ENCODE assay signal across 9 mouse cellular contexts in genomic region chr7:17073904-17074615, GRCm38 (mm10). TPM values are rescaled to one million over a fixed set of nuclear protein-coding genes. Genes with fewer than 3 reads are reported as not detected.
A peak's percentile ranks its signal among the peaks of the same experiment; 100 is the strongest.
DNase-seq lines count a peak whose midpoint lies in the region; ATAC-seq and TF ChIP-seq lines count a peak whose summit lies in the region.
"Had no signal": no experiment of that assay in that cellular context is flagged by ENCODE, and none has a peak within 500 bp of the region (broad histone marks: within the 10 kb centered on the region; RNA-seq: fewer than 3 reads in every experiment).

Psg16 (plus strand) TSS chr7:17074040.

- H3K4me1 ChIP-seq in forebrain, embryonic 10.5 days: no peaks in the 10 kb centered on the region
- H3K4me1 ChIP-seq in hindbrain, embryonic 14.5 days (replicated peaks; ENCODE audit: control insufficient read depth, insufficient read depth, low read length): no peaks in the 10 kb centered on the region
- H3K4me1 ChIP-seq in small intestine, adult 2 months (ENCODE audit: control insufficient read depth, insufficient read depth, insufficient read length, low read length): no peaks in the 10 kb centered on the region

- H3K9ac ChIP-seq in hindbrain, embryonic 14.5 days: no peak within 1 kb of the TSS

- no peaks in the 10 kb centered on the region for H3K36me3 ChIP-seq in forebrain, embryonic 10.5 days (replicated peaks)
- no peaks in the 10 kb centered on the region for H3K36me3 ChIP-seq in hindbrain, embryonic 14.5 days (replicated peaks; ENCODE audit: control insufficient read depth, insufficient read depth)
- no peaks in the 10 kb centered on the region for H3K36me3 ChIP-seq in small intestine, adult 2 months (ENCODE audit: control insufficient read depth, insufficient read depth, low read length)

- peak; percentile 64; the same call in 1 of the 2 replicates for ATAC-seq in hindbrain, embryonic 14.5 days (ENCODE audit: low FRiP score)

- no peak for TF ChIP-seq POLR2A in small intestine, adult 2 months (IDR thresholded peaks at IDR 0.05; ENCODE audit: low read depth, low read length)

- H3K27me3 ChIP-seq in forebrain, embryonic 10.5 days (ENCODE audit: poor library complexity, severe bottlenecking): no peaks in the 10 kb centered on the region
- no peaks in the 10 kb centered on the region for H3K27me3 ChIP-seq in hindbrain, embryonic 14.5 days (ENCODE audit: control insufficient read depth, insufficient read depth, low read length)
- H3K27me3 ChIP-seq in small intestine, adult 2 months (ENCODE audit: control insufficient read depth, insufficient read depth, low read length): no peaks in the 10 kb centered on the region

- WGBS in forebrain, embryonic 10.5 days: 70% methylated on average over 23 of the region's 23 CpGs
- 65% methylated on average over 23 of the region's 23 CpGs for WGBS in hindbrain, embryonic 14.5 days
- 56% methylated on average over 23 of the region's 23 CpGs for WGBS in small intestine, adult 2 months

- DNase-seq in gastrocnemius, adult 18-20 months (ENCODE audit: low spot score): peak; percentile 38
- no peak for DNase-seq in gastrocnemius, adult 8-10 months (ENCODE audit: low spot score in 2 of 2)
- DNase-seq in c-Kit-negative CD71-positive TER-119-positive erythroid progenitor cells, embryonic 14.5 days (ENCODE audit: low read depth, low spot score): peak; percentile 71
- DNase-seq in forebrain, embryonic 10.5 days (ENCODE audit: extremely low spot score, low spot score): peak; percentile 67
- peak; percentile 81 for DNase-seq in hindbrain, embryonic 14.5 days (ENCODE audit: low spot score)
- peak; percentile 68 to 74 for DNase-seq in left cerebral cortex, postnatal 25 days (ENCODE audit: low spot score in 2 of 2)
- DNase-seq in mesoderm, embryonic 11.5 days (ENCODE audit: low read depth, low spot score): peak; percentile 68

- intact Hi-C loops in left cerebral cortex, postnatal 25 days (cut with DNase I): loop anchor here (2.0 to 5.0 kb wide), 2 partner anchors 1605 to 1798 kb away; partner anchors contain the start of gene Pglyrp1

- peak within 1 kb of the TSS; percentile 12 for H3K4me2 ChIP-seq in hindbrain, embryonic 14.5 days (replicated peaks)

- H3K4me3 ChIP-seq in forebrain, embryonic 10.5 days: no peak within 1 kb of the TSS
- H3K4me3 ChIP-seq in hindbrain, embryonic 14.5 days (replicated peaks; ENCODE audit: low read length): 0 out of 2 replicates have a peak within 1 kb of the TSS, but pooled peaks have one; percentile 10
- H3K4me3 ChIP-seq in small intestine, adult 2 months (ENCODE audit: low read depth, low read length): no peak within 1 kb of the TSS

- peak; percentile 86; the same call in 1 of the 2 replicates for TF ChIP-seq CTCF in small intestine, adult 2 months (IDR thresholded peaks at IDR 0.05; ENCODE audit: extremely low read depth, insufficient read length, insufficient replicate concordance, low read depth, low read length)

- no peak within 1 kb of the TSS for H3K27ac ChIP-seq in forebrain, embryonic 10.5 days
- no peak within 1 kb of the TSS for H3K27ac ChIP-seq in hindbrain, embryonic 14.5 days
- H3K27ac ChIP-seq in small intestine, adult 2 months (ENCODE audit: insufficient read depth, low read depth, low read length): no peak within 1 kb of the TSS
- H3K27ac ChIP-seq: macrophage had no signal

- peaks cover 9% of the 10 kb centered on the region; the same call in 1 of the 2 replicates for H3K9me3 ChIP-seq in forebrain, embryonic 10.5 days
- H3K9me3 ChIP-seq in hindbrain, embryonic 14.5 days (ENCODE audit: control insufficient read depth, low read length): no peaks in the 10 kb centered on the region

RNA-seq across cellular contexts. Expression of gene Psg16, which starts in this region (rescaled TPM):
- total RNA-seq in gastrocnemius, adult 18-20 months (2021): under 1 TPM in 1 of 2 experiments, not detected in 1; 0.17 TPM
- total RNA-seq in gastrocnemius, adult 8-10 months (2022): under 1 TPM in 2 of 4 experiments, not detected in 2; 0.09 to 0.15 TPM
- polyA plus RNA-seq in forebrain, embryonic 10.5 days (2016; fragmentation: Nextera tagmentation; extraction: Ambion mirVana): 0.11 and 0.12 TPM in 2 replicates
- 3.1 and 3.6 TPM in 2 replicates for polyA plus RNA-seq in hindbrain, embryonic 14.5 days (2014; fragmentation: Nextera tagmentation; extraction: Ambion mirVana)
- total RNA-seq in left cerebral cortex, postnatal 25 days (2021): 1 to 10 TPM; 4.1 to 5.5 TPM
- not detected in 2 replicates for polyA plus RNA-seq in small intestine, adult 2 months (2012; rRNA removed)
- polyA plus RNA-seq: macrophage had no signal

Comparison
In these comparisons a context has a peak if more than half of its experiments do, and no peak if none do; other contexts are left out.
1. RNA of gene Psg16 (total RNA-seq): 4.1 to 5.5 TPM in left cerebral cortex, postnatal 25 days; 0.17 TPM in gastrocnemius, adult 18-20 months and 0.09 to 0.15 TPM in gastrocnemius, adult 8-10 months; every median in the first group is over 4 times any median in the second.
2. Peak in DNase-seq in gastrocnemius, adult 18-20 months; RNA of the gene not detected or under 1 TPM.
3. Peak in DNase-seq in forebrain, embryonic 10.5 days; RNA of the gene not detected or under 1 TPM.
4. DNase-seq: peak in c-Kit-negative CD71-positive TER-119-positive erythroid progenitor cells, embryonic 14.5 days (single experiment), hindbrain, embryonic 14.5 days (single experiment), left cerebral cortex, postnatal 25 days (2 of 2) and mesoderm, embryonic 11.5 days (single experiment); none in gastrocnemius, adult 8-10 months (0 of 2).